Mouse (Mus musculus): Measurements from ENCODE around the gene Nfam1. TPM values are rescaled to one million over a fixed set of nuclear protein-coding genes. Genes with fewer than 3 reads are reported as not detected.
A peak's percentile ranks its signal among the peaks of the same experiment; 100 is the strongest.

The Nfam1 gene
- polyA plus RNA-seq, 1 experiment from 2014 or later, result 2.2 TPM

- Histone ChIP-seq H3K4me2 (ENCODE audit: low read length) (no peak overlapping the region), H3K9ac (ENCODE audit: low read depth, low read length) (no peak overlapping the region), H3K36me3 (ENCODE audit: insufficient read depth, low read length) (no peaks in the 10 kb centered on the region), H3K27me3 (ENCODE audit: insufficient read depth, low read length) (no peaks in the 10 kb centered on the region), H3K4me1 (replicated peaks; ENCODE audit: insufficient read depth, low read length) (no peaks in the 10 kb centered on the region; the same call in 1 of the 2 replicates), H3K4me3 (replicated peaks; ENCODE audit: low read depth, low read length) (no peak overlapping the region), H3K27ac (no peak overlapping the region), H3K9me3 (replicated peaks; ENCODE audit: low read length) (no peaks in the 10 kb centered on the region)
- 52% methylated on average over 7 of the region's 7 CpGs for WGBS
- DNase-seq (ENCODE audit: low spot score), result no peak
- ATAC-seq (replicated peaks; ENCODE audit: low FRiP score, low read depth), result no peak
- no peak for TF ChIP-seq CTCF (IDR thresholded peaks at IDR 0.05; ENCODE audit: low read depth)
These were observed 3.0 kb upstream of the Nfam1 start for GRCm38 (mm10) chr15:83036089-83036488.

- no peaks in the 10 kb centered on the region for H3K36me3 ChIP-seq (ENCODE audit: insufficient read depth, low read length)
- no peaks in the 10 kb centered on the region for H3K9me3 ChIP-seq (replicated peaks; ENCODE audit: low read length)
- H3K4me3 ChIP-seq (replicated peaks; ENCODE audit: low read depth, low read length), result no peak overlapping the region
- no peak overlapping the region for H3K27ac ChIP-seq
- ATAC-seq (replicated peaks; ENCODE audit: low FRiP score, low read depth) (no peak), DNase-seq (ENCODE audit: low spot score) (no peak)
- TF ChIP-seq CTCF (IDR thresholded peaks at IDR 0.05; ENCODE audit: low read depth), result no peak; the same call in 1 of the 2 replicates
- H3K9ac ChIP-seq (ENCODE audit: low read depth, low read length), result no peak overlapping the region
- no peaks in the 10 kb centered on the region for H3K27me3 ChIP-seq (ENCODE audit: insufficient read depth, low read length)
- WGBS, result 24% methylated on average over 17 of the region's 17 CpGs
- H3K4me2 ChIP-seq (ENCODE audit: low read length), result peak overlapping the region; percentile 27; the same call in 1 of the 2 replicates
- peaks cover 4% of the 10 kb centered on the region; the same call in 1 of the 2 replicates for H3K4me1 ChIP-seq (replicated peaks; ENCODE audit: insufficient read depth, low read length)
These were observed 1.3 kb upstream of the Nfam1 start for GRCm38 (mm10) chr15:83034275-83034977.

- WGBS, result 76% methylated on average over 4 of the region's 4 CpGs
These were observed 2.2 kb downstream of the Nfam1 start for GRCm38 (mm10) chr15:83030884-83031283.

DNA sequence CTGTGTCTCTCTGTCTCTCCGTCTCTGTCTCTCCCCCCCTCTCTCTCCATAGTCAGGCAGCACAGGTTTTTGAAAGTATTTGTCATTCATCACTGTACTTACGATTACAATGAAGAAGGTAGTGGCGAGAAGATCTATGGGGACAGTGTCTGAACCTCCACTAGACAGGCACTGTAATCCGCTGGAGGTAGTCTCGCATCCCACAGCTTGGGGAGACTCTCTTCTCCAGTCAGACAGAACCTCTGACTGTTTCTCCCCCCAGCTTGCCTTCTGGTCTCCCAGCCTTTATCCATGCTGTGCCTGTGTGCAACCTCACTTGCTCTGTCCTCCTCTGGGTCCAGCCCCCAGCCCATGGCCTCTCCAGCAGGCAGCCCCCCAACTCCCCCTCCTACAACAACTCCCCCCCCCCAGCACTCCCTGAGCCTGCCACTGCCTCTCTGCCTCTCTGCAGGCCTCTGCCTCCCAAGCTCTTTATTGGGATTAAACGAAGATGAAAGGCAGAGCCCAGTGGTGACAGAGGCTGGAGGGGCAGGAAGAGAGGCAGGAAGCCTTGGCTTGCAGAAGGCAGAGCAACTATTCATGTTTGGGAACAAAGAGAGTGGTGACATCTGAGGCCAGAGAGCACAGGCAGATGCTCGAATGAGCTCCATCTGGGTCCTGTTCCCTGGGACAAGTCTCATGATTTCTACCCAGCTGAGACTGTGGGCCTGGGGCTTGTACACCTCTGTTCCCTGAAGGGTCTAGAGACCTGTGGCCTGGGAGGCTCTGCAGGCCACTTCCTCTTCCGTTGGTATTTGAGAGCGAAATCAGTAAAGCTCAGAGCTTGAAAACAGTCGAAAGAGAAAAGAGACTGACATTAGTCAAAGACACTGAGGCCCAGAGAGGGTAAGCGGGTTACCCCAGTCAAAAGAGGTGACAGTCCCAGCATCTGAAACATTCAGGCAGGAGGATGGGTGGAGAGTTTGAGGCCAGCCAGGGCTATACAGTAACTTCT lies 3.1 kb downstream of the Nfam1 start:
- H3K4me1 ChIP-seq (replicated peaks; ENCODE audit: insufficient read depth, low read length), result peaks cover 16% of the 10 kb centered on the region
- no peak for TF ChIP-seq CTCF (IDR thresholded peaks at IDR 0.05; ENCODE audit: low read depth)
- ATAC-seq (replicated peaks; ENCODE audit: low FRiP score, low read depth) (no peak), DNase-seq (ENCODE audit: low spot score) (peak; percentile 57)
- no peak overlapping the region for H3K9ac ChIP-seq (ENCODE audit: low read depth, low read length)
- no peak overlapping the region for H3K4me3 ChIP-seq (replicated peaks; ENCODE audit: low read depth, low read length)
- 0 out of 2 replicates have a peak, but pooled peaks cover 2% of the 10 kb centered on the region for H3K27me3 ChIP-seq (ENCODE audit: insufficient read depth, low read length)
- WGBS, result 57% methylated on average over 11 of the region's 11 CpGs
- H3K4me2 ChIP-seq (ENCODE audit: low read length), result no peak overlapping the region
- H3K9me3 ChIP-seq (replicated peaks; ENCODE audit: low read length), result no peaks in the 10 kb centered on the region
- H3K27ac ChIP-seq, result no peak overlapping the region
- no peaks in the 10 kb centered on the region for H3K36me3 ChIP-seq (ENCODE audit: insufficient read depth, low read length)

More at GRCm38 (mm10) chr15:83030884-83031283, 2.2 kb downstream of the Nfam1 start:
- Histone ChIP-seq H3K9me3 (replicated peaks; ENCODE audit: low read length) (no peaks in the 10 kb centered on the region), H3K4me3 (replicated peaks; ENCODE audit: low read depth, low read length) (no peak overlapping the region), H3K4me1 (replicated peaks; ENCODE audit: insufficient read depth, low read length) (peaks cover 10% of the 10 kb centered on the region; the same call in 1 of the 2 replicates), H3K27me3 (ENCODE audit: insufficient read depth, low read length) (0 out of 2 replicates have a peak, but pooled peaks cover 2% of the 10 kb centered on the region), H3K9ac (ENCODE audit: low read depth, low read length) (no peak overlapping the region), H3K36me3 (ENCODE audit: insufficient read depth, low read length) (no peaks in the 10 kb centered on the region), H3K27ac (no peak overlapping the region), H3K4me2 (ENCODE audit: low read length) (no peak overlapping the region)
- DNase-seq (ENCODE audit: low spot score) (no peak), ATAC-seq (replicated peaks; ENCODE audit: low FRiP score, low read depth) (no peak)
- TF ChIP-seq CTCF (IDR thresholded peaks at IDR 0.05; ENCODE audit: low read depth), result no peak

GRCm38 (mm10) chr15:83026129-83026528 lies 7.0 kb downstream of the Nfam1 start:
- no peak overlapping the region for H3K27ac ChIP-seq
- H3K9ac ChIP-seq (ENCODE audit: low read depth, low read length), result no peak overlapping the region
- no peaks in the 10 kb centered on the region for H3K9me3 ChIP-seq (replicated peaks; ENCODE audit: low read length)
- H3K4me1 ChIP-seq (replicated peaks; ENCODE audit: insufficient read depth, low read length), result peaks cover 20% of the 10 kb centered on the region
- H3K4me3 ChIP-seq (replicated peaks; ENCODE audit: low read depth, low read length), result no peak overlapping the region
- no peak overlapping the region for H3K4me2 ChIP-seq (ENCODE audit: low read length)
- no peaks in the 10 kb centered on the region for H3K36me3 ChIP-seq (ENCODE audit: insufficient read depth, low read length)
- DNase-seq (ENCODE audit: low spot score), result no peak
- no peak for ATAC-seq (replicated peaks; ENCODE audit: low FRiP score, low read depth)
- TF ChIP-seq CTCF (IDR thresholded peaks at IDR 0.05; ENCODE audit: low read depth), result no peak
- H3K27me3 ChIP-seq (ENCODE audit: insufficient read depth, low read length), result 0 out of 2 replicates have a peak, but pooled peaks cover 2% of the 10 kb centered on the region
- WGBS, result 44% methylated on average over 8 of the region's 8 CpGs
